Mouse (Mus musculus): ENCODE measurements around the gene Ubiad1. TPM values are rescaled to one million over a fixed set of nuclear protein-coding genes. Genes with fewer than 3 reads are reported as not detected.

Gene Ubiad1
- polyA plus RNA-seq, 1 experiment from 2014 or later = 21.8 TPM

GRCm38 (mm10) chr4:148429686-148430085, 14.9 kb downstream of the Ubiad1 start:
- no peak overlapping the region for H3K9ac ChIP-seq (replicated peaks)
- no peak overlapping the region for H3K4me3 ChIP-seq (replicated peaks)
- no peak overlapping the region for H3K4me2 ChIP-seq
- H3K36me3 ChIP-seq = peaks cover 12% of the 10 kb centered on the region; the same call in 1 of the 2 replicates
- H3K27me3 ChIP-seq = no peaks in the 10 kb centered on the region
- H3K4me1 ChIP-seq (replicated peaks) = peaks cover 8% of the 10 kb centered on the region
- H3K9me3 ChIP-seq = no peaks in the 10 kb centered on the region
- ATAC-seq (ENCODE audit: insufficient number of reproducible peaks, insufficient read depth, low FRiP score, low TSS enrichment, low read depth) = 0 out of 2 replicates have a peak, but pooled peaks have one; percentile 38
- H3K27ac ChIP-seq = no peak overlapping the region
- WGBS = 20% methylated on average over 6 of the region's 6 CpGs

- Histone ChIP-seq H3K4me1 (replicated peaks) (peaks cover 8% of the 10 kb centered on the region), H3K36me3 (peaks cover 6% of the 10 kb centered on the region; the same call in 1 of the 2 replicates), H3K27ac (no peak overlapping the region), H3K4me2 (no peak overlapping the region), H3K27me3 (no peaks in the 10 kb centered on the region), H3K9me3 (no peaks in the 10 kb centered on the region), H3K9ac (replicated peaks) (no peak overlapping the region), H3K4me3 (replicated peaks) (no peak overlapping the region)
- WGBS = 83% methylated on average over 11 of the region's 11 CpGs
- ATAC-seq (ENCODE audit: insufficient number of reproducible peaks, insufficient read depth, low FRiP score, low TSS enrichment, low read depth) = no peak
Observed at GRCm38 (mm10) chr4:148429121-148429520, 15.4 kb downstream of the Ubiad1 start.

- Histone ChIP-seq H3K9me3 (no peaks in the 10 kb centered on the region), H3K4me3 (replicated peaks) (no peak overlapping the region), H3K9ac (replicated peaks) (no peak overlapping the region), H3K27ac (no peak overlapping the region), H3K4me1 (replicated peaks) (peaks cover 8% of the 10 kb centered on the region), H3K4me2 (no peak overlapping the region), H3K36me3 (peaks cover under 1% of the 10 kb centered on the region; the same call in 1 of the 2 replicates), H3K27me3 (no peaks in the 10 kb centered on the region)
- 84% methylated on average over 5 of the region's 5 CpGs for WGBS
- no peak for ATAC-seq (ENCODE audit: insufficient number of reproducible peaks, insufficient read depth, low FRiP score, low TSS enrichment, low read depth)
Observed at GRCm38 (mm10) chr4:148428544-148428943, 16.0 kb downstream of the Ubiad1 start.

GRCm38 (mm10) chr4:148426950-148427850, 17.4 kb downstream of the Ubiad1 start:
- Histone ChIP-seq H3K4me2 (no peak overlapping the region), H3K27ac (no peak overlapping the region), H3K36me3 (no peaks in the 10 kb centered on the region; the same call in 1 of the 2 replicates), H3K4me1 (replicated peaks) (peaks cover 8% of the 10 kb centered on the region), H3K9ac (replicated peaks) (no peak overlapping the region), H3K4me3 (replicated peaks) (no peak overlapping the region), H3K27me3 (no peaks in the 10 kb centered on the region), H3K9me3 (no peaks in the 10 kb centered on the region)
- ATAC-seq (ENCODE audit: insufficient number of reproducible peaks, insufficient read depth, low FRiP score, low TSS enrichment, low read depth) = no peak
- 59% methylated on average over 10 of the region's 10 CpGs for WGBS

GRCm38 (mm10) chr4:148417559-148417958, 27.0 kb downstream of the Ubiad1 start:
- 43% methylated on average over 6 of the region's 6 CpGs for WGBS
- no peak overlapping the region for H3K4me3 ChIP-seq (replicated peaks)
- ATAC-seq (ENCODE audit: insufficient number of reproducible peaks, insufficient read depth, low FRiP score, low TSS enrichment, low read depth) = no peak
- H3K4me1 ChIP-seq (replicated peaks) = peaks cover 23% of the 10 kb centered on the region
- H3K27ac ChIP-seq = no peak overlapping the region
- H3K9me3 ChIP-seq = no peaks in the 10 kb centered on the region
- no peaks in the 10 kb centered on the region for H3K36me3 ChIP-seq
- no peak overlapping the region for H3K9ac ChIP-seq (replicated peaks)
- peaks cover 49% of the 10 kb centered on the region for H3K27me3 ChIP-seq
- no peak overlapping the region for H3K4me2 ChIP-seq

GRCm38 (mm10) chr4:148417074-148417526, 27.5 kb downstream of the Ubiad1 start:
- peaks cover 23% of the 10 kb centered on the region for H3K4me1 ChIP-seq (replicated peaks)
- WGBS = 45% methylated on average over 11 of the region's 11 CpGs
- no peak overlapping the region for H3K9ac ChIP-seq (replicated peaks)
- H3K27ac ChIP-seq = no peak overlapping the region
- no peak overlapping the region for H3K4me2 ChIP-seq
- H3K9me3 ChIP-seq = no peaks in the 10 kb centered on the region
- H3K4me3 ChIP-seq (replicated peaks) = no peak overlapping the region
- no peak for ATAC-seq (ENCODE audit: insufficient number of reproducible peaks, insufficient read depth, low FRiP score, low TSS enrichment, low read depth)
- H3K36me3 ChIP-seq = no peaks in the 10 kb centered on the region
- peaks cover 49% of the 10 kb centered on the region for H3K27me3 ChIP-seq

- WGBS = 2% methylated on average over 16 of the region's 16 CpGs
- Histone ChIP-seq H3K4me1 (replicated peaks) (peaks cover 23% of the 10 kb centered on the region), H3K27ac (no peak overlapping the region), H3K27me3 (peaks cover 49% of the 10 kb centered on the region), H3K36me3 (no peaks in the 10 kb centered on the region), H3K4me3 (replicated peaks) (peak overlapping the region; percentile 19), H3K4me2 (peak overlapping the region; percentile 51), H3K9me3 (no peaks in the 10 kb centered on the region), H3K9ac (replicated peaks) (no peak overlapping the region)
- ATAC-seq (ENCODE audit: insufficient number of reproducible peaks, insufficient read depth, low FRiP score, low TSS enrichment, low read depth) = no peak
Observed at GRCm38 (mm10) chr4:148415575-148415974, 29.0 kb downstream of the Ubiad1 start.

GRCm38 (mm10) chr4:148408256-148408975, 36.2 kb downstream of the Ubiad1 start:
- 64% methylated on average over 10 of the region's 10 CpGs for WGBS
- H3K27me3 ChIP-seq = peaks cover 45% of the 10 kb centered on the region
- peaks cover 25% of the 10 kb centered on the region for H3K4me1 ChIP-seq (replicated peaks)
- H3K27ac ChIP-seq = no peak overlapping the region
- no peak for ATAC-seq (ENCODE audit: insufficient number of reproducible peaks, insufficient read depth, low FRiP score, low TSS enrichment, low read depth)
- H3K36me3 ChIP-seq = no peaks in the 10 kb centered on the region
- H3K9me3 ChIP-seq = no peaks in the 10 kb centered on the region
- H3K4me2 ChIP-seq = no peak overlapping the region
- H3K4me3 ChIP-seq (replicated peaks) = no peak overlapping the region
- no peak overlapping the region for H3K9ac ChIP-seq (replicated peaks)

GRCm38 (mm10) chr4:148405255-148405788, 39.2 kb downstream of the Ubiad1 start:
- Histone ChIP-seq H3K27me3 (peaks cover 71% of the 10 kb centered on the region), H3K27ac (no peak overlapping the region), H3K9ac (replicated peaks) (no peak overlapping the region), H3K4me3 (replicated peaks) (0 out of 2 replicates have a peak overlapping the region, but pooled peaks have one; percentile 11), H3K4me2 (peak overlapping the region; percentile 45), H3K4me1 (replicated peaks) (peaks cover 30% of the 10 kb centered on the region), H3K36me3 (no peaks in the 10 kb centered on the region), H3K9me3 (no peaks in the 10 kb centered on the region)
- ATAC-seq (ENCODE audit: insufficient number of reproducible peaks, insufficient read depth, low FRiP score, low TSS enrichment, low read depth) = no peak
- 13% methylated on average over 13 of the region's 13 CpGs for WGBS

- no peaks in the 10 kb centered on the region for H3K36me3 ChIP-seq
- no peak overlapping the region for H3K9ac ChIP-seq (replicated peaks)
- H3K4me3 ChIP-seq (replicated peaks) = 0 out of 2 replicates have a peak overlapping the region, but pooled peaks have one; percentile 17
- H3K4me2 ChIP-seq = peak overlapping the region; percentile 45
- H3K4me1 ChIP-seq (replicated peaks) = peaks cover 30% of the 10 kb centered on the region
- H3K27me3 ChIP-seq = peaks cover 71% of the 10 kb centered on the region
- no peak overlapping the region for H3K27ac ChIP-seq
- no peaks in the 10 kb centered on the region for H3K9me3 ChIP-seq
- WGBS = 8% methylated on average over 11 of the region's 11 CpGs
- 0 out of 2 replicates have a peak, but pooled peaks have one; percentile 4 for ATAC-seq (ENCODE audit: insufficient number of reproducible peaks, insufficient read depth, low FRiP score, low TSS enrichment, low read depth)
Observed at GRCm38 (mm10) chr4:148404748-148405147, 39.8 kb downstream of the Ubiad1 start.

- Histone ChIP-seq H3K36me3 (no peaks in the 10 kb centered on the region), H3K27ac (no peak overlapping the region), H3K9me3 (no peaks in the 10 kb centered on the region), H3K4me2 (no peak overlapping the region), H3K4me1 (replicated peaks) (peaks cover 30% of the 10 kb centered on the region), H3K9ac (replicated peaks) (no peak overlapping the region), H3K27me3 (peaks cover 69% of the 10 kb centered on the region), H3K4me3 (replicated peaks) (no peak overlapping the region)
- 10% methylated on average over 12 of the region's 12 CpGs for WGBS
- ATAC-seq (ENCODE audit: insufficient number of reproducible peaks, insufficient read depth, low FRiP score, low TSS enrichment, low read depth) = no peak
Observed at GRCm38 (mm10) chr4:148403402-148403801, 41.2 kb downstream of the Ubiad1 start.

All from limb, embryonic 12.5 days (tissue).